Mouse (Mus musculus) hindbrain, embryonic 15.5 days (tissue): ENCODE results near the gene Muc4. TPM values are rescaled to one million over a fixed set of nuclear protein-coding genes. Genes with fewer than 3 reads are reported as not detected.

Source experiments
- ATAC-seq: fragments of 200-750 bp; cut with Nextera tagmentation; 2 replicates; pipeline ENCODE4 v1.8.0; 2017; ENCODE audit warnings: low read depth, moderate number of reproducible peaks, moderate TSS enrichment; ENCODE audit not compliant: low FRiP score
- H3K27ac ChIP-seq: fragments of 300-500 bp; sonication (generic); replicated peaks from 2 replicates; pipeline ENCODE4 v1.5.1; 2015; ENCODE audit warnings: mild to moderate bottlenecking, inconsistent platforms
- H3K27me3 ChIP-seq: fragments of 300-500 bp; sonication (generic); 2 replicates; pipeline ENCODE4 v1.6.1; 2015; ENCODE audit warnings: control low read depth, inconsistent platforms
- H3K36me3 ChIP-seq: fragments of 300-500 bp; sonication (generic); 2 replicates; pipeline ENCODE4 v1.6.1; 2015; ENCODE audit warnings: control low read depth, inconsistent platforms
- H3K4me1 ChIP-seq: fragments of 300-500 bp; sonication (generic); replicated peaks from 2 replicates; pipeline ENCODE4 v1.6.1; 2015; ENCODE audit warnings: control low read depth, inconsistent platforms
- H3K4me2 ChIP-seq: fragments of 300-500 bp; sonication (generic); 2 replicates; pipeline ENCODE4 v1.6.1; 2015; ENCODE audit warnings: moderate library complexity, mild to moderate bottlenecking, inconsistent platforms
- H3K4me3 ChIP-seq: fragments of 300-500 bp; sonication (generic); 2 replicates; pipeline ENCODE4 v1.5.1; 2015; ENCODE audit warnings: mild to moderate bottlenecking, inconsistent platforms
- H3K9ac ChIP-seq: fragments of 300-500 bp; sonication (generic); 2 replicates; pipeline ENCODE4 v1.6.1; 2015; ENCODE audit warnings: inconsistent platforms
- H3K9me3 ChIP-seq: fragments of 300-500 bp; sonication (generic); 2 replicates; pipeline ENCODE4 v1.6.1; 2016; ENCODE audit warnings: control low read depth, inconsistent platforms
- WGBS: fragments of 180-500 bp; shearing (Covaris S2); methylation state at CpG from one replicate; pipeline ENCODE4 v1.1.7; 2015; 5-methylcytosine and 5-hydroxymethylcytosine counted together
- polyA plus RNA-seq: library from polyadenylated mRNA; unstranded; fragments of >200 nt; fragmentation: Nextera tagmentation; extraction: Ambion mirVana; gene quantifications from 2 replicates; pipeline ENCODE4 v1.2.1, GENCODE M21; 2015

Gene Muc4
- polyA plus RNA-seq, 1 experiment from 2014 or later = not detected

DNA sequence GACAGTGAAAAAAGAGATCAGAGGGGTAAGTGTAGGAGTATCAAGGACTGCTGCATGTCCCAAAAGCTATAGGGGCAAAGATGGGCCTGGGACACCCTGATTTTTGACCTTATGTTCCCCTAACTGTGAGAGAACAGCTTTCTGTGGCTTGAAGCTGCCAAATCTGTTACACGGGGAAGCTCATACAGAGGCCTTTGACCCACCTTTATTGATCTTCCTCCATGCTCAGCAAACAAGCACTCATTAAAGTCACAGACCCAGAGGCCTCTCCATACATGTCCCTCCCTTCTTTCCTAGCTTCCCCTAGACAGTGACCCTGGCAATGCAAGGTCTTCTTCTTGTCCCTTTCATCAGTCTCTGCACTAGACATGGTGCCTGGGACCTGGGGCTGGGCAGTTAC lies 7.0 kb upstream of the Muc4 start:
- 68% methylated on average over 1 of the region's 1 CpGs for WGBS
- Histone ChIP-seq H3K4me2 (no peak overlapping the region), H3K9ac (no peak overlapping the region), H3K27me3 (no peaks in the 10 kb centered on the region), H3K9me3 (no peaks in the 10 kb centered on the region), H3K4me3 (no peak overlapping the region), H3K27ac (no peak overlapping the region), H3K36me3 (no peaks in the 10 kb centered on the region), H3K4me1 (no peaks in the 10 kb centered on the region)
- ATAC-seq = no peak

GRCm38 (mm10) chr16:32733213-32733612 lies 2.5 kb upstream of the Muc4 start:
- no peak for ATAC-seq
- H3K9me3 ChIP-seq = no peaks in the 10 kb centered on the region
- H3K36me3 ChIP-seq = no peaks in the 10 kb centered on the region
- no peak overlapping the region for H3K27ac ChIP-seq
- H3K4me2 ChIP-seq = no peak overlapping the region
- no peaks in the 10 kb centered on the region for H3K27me3 ChIP-seq
- H3K9ac ChIP-seq = no peak overlapping the region
- WGBS = 92% methylated on average over 3 of the region's 3 CpGs
- no peaks in the 10 kb centered on the region for H3K4me1 ChIP-seq
- H3K4me3 ChIP-seq = no peak overlapping the region

- Histone ChIP-seq H3K27ac (no peak overlapping the region), H3K4me2 (no peak overlapping the region), H3K9me3 (no peaks in the 10 kb centered on the region), H3K9ac (no peak overlapping the region), H3K36me3 (no peaks in the 10 kb centered on the region), H3K4me3 (no peak overlapping the region), H3K27me3 (no peaks in the 10 kb centered on the region), H3K4me1 (no peaks in the 10 kb centered on the region)
- no peak for ATAC-seq
- WGBS = 56% methylated on average over 3 of the region's 3 CpGs
These were observed 336 bp downstream of the Muc4 start for GRCm38 (mm10) chr16:32736022-32736421.

DNA sequence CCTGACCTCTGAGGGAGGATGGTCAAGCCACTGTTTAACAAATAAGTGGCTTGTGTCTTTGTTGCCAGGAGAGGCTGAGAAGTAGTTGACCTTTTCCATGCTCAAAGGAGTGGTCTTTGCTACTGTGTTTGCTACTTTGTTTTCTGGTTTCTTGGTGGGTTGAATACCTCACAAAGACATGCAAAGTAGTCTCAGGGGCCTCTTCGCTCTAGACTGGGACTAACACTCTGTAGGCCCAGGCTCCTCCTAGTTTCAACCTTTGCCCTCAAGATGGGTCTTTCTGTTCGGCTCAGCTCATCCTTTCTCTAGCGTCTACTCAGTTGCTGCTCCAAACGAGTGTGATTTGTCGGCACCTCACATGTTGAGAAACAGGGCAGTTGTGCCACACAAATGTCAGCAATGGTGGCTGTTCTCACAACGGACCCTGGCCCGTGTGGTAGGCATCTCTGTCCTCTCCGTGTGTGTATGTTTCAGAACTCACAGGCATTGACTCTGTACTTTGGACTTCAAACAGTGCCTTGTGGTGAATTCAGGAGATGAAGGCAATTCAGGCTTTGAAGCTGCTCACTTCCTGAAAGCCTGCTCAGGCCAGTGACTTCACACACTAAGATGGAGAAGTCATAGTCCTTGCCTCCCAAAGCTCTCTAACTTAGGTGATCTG lies 4.4 kb downstream of the Muc4 start:
- Histone ChIP-seq H3K4me3 (no peak overlapping the region), H3K4me2 (no peak overlapping the region), H3K9ac (no peak overlapping the region), H3K27me3 (no peaks in the 10 kb centered on the region), H3K4me1 (no peaks in the 10 kb centered on the region), H3K27ac (no peak overlapping the region), H3K36me3 (no peaks in the 10 kb centered on the region), H3K9me3 (no peaks in the 10 kb centered on the region)
- WGBS = 50% methylated on average over 8 of the region's 8 CpGs
- no peak for ATAC-seq

DNA sequence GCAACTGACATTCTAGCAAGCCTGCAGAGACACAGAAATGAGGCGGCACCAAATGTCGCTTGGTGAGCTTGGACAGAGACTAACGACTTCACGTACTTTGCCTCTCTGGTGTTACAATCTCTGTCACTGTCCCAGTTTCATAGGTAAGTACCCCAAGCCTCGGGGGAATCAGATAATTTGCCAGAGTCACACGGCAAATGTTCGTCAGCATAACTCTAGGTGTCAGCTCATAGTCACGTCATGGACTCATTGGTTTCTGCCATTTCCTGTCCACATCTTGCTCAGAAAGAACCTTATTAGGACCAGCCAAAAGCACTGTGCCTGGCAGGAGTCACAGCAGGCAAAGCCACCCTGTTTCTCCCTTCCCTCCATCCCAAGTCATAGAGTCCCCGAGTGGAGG lies 5.7 kb downstream of the Muc4 start:
- H3K4me1 ChIP-seq = no peaks in the 10 kb centered on the region

GRCm38 (mm10) chr16:32742712-32743111 lies 7.0 kb downstream of the Muc4 start:
- no peaks in the 10 kb centered on the region for H3K4me1 ChIP-seq
- H3K9me3 ChIP-seq = no peaks in the 10 kb centered on the region
- H3K4me2 ChIP-seq = no peak overlapping the region
- no peak overlapping the region for H3K4me3 ChIP-seq
- H3K27ac ChIP-seq = no peak overlapping the region
- no peaks in the 10 kb centered on the region for H3K27me3 ChIP-seq
- no peak for ATAC-seq
- WGBS = 91% methylated on average over 2 of the region's 2 CpGs
- H3K9ac ChIP-seq = no peak overlapping the region
- H3K36me3 ChIP-seq = no peaks in the 10 kb centered on the region

More for the DNA sequence above, 5.7 kb downstream of the Muc4 start:
- Histone ChIP-seq H3K27me3 (no peaks in the 10 kb centered on the region), H3K4me3 (no peak overlapping the region), H3K9ac (no peak overlapping the region), H3K27ac (no peak overlapping the region), H3K36me3 (no peaks in the 10 kb centered on the region), H3K4me2 (no peak overlapping the region), H3K9me3 (no peaks in the 10 kb centered on the region)
- WGBS = 74% methylated on average over 9 of the region's 9 CpGs
- no peak for ATAC-seq

DNA sequence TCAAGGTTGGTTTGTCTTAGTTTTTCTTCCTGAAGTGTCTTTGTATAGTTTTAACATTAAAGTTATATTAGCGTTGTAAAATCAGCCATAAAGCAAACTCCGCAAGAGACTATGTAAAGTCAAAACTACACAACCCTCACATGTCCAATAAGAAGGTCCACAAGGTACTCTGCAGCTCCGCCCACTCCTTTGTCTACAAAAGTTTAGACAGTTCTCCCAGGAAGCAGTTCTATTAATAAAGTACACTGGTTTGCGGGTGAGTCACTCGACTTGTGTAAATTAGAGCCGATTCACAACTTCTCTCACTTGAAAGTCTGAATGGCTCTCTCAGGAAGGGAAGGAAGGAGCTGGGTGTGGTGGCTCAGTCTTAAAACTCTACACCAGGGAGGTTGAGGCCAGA lies 10.2 kb downstream of the Muc4 start:
- Histone ChIP-seq H3K36me3 (no peaks in the 10 kb centered on the region), H3K9ac (no peak overlapping the region), H3K4me2 (no peak overlapping the region), H3K9me3 (no peaks in the 10 kb centered on the region), H3K27ac (no peak overlapping the region), H3K27me3 (no peaks in the 10 kb centered on the region), H3K4me3 (no peak overlapping the region), H3K4me1 (no peaks in the 10 kb centered on the region)
- ATAC-seq = no peak
- WGBS = 80% methylated on average over 6 of the region's 6 CpGs

DNA sequence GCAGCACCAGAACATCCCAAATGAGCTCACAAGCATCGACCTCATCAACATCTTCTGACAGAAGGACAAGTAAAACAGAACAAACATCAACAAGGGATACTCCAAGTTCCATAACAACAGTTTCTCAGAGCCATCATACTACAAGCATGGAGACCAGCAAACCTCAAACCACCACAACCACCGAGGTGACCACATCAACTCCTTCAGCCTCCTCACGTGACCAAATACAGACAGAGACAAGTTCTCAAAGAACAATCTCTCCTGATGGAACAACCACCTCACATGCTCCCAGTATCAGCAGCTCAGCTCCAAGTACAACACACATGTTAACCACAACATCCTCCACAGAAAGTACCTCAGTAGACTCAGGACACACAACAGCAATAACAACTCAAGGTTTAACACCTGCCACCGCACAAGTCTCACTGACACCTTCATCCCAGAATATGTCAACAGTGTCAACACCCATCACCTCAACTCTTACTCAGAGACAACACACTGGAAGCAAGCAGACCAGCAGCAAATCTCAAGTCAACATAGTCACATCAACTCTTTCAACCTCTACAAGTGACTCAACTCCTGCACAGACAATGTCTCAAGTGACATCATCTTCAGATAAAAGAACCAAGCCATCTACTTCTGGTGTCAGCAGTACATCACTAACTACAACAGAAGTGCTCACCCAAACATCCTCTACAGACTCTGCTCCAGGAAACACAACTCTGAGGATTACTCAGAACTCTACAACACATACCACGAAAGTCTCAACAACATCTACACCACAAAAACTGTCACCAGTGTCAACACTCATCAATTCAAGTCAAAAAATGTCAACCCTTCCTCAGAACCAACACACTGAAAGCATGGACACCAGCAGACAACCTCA lies 14.8 kb downstream of the Muc4 start:
- 87% methylated on average over 5 of the region's 5 CpGs for WGBS
- ATAC-seq = no peak
- Histone ChIP-seq H3K27ac (no peak overlapping the region), H3K4me2 (no peak overlapping the region), H3K36me3 (no peaks in the 10 kb centered on the region), H3K27me3 (no peaks in the 10 kb centered on the region), H3K9ac (no peak overlapping the region), H3K4me1 (no peaks in the 10 kb centered on the region), H3K9me3 (no peaks in the 10 kb centered on the region), H3K4me3 (no peak overlapping the region)

DNA sequence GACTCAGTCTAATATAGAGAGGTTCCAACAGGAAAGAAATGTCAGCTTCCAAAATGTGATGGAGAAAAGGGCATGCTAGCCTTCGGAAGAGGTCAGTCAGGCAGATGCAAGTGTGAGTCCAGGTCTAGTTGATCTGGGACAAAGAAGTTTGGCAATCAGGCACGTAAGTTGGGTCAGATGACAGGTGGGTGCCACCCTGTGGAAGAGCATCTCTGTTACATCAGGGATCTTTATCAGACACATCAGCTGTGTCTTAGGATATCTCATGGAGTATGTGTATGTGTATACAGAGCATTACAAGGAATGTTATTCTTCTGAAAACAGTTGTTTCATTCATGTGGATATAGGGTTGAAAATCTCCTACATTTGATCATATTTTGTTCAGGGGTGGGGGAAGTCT lies 28.9 kb downstream of the Muc4 start:
- no peaks in the 10 kb centered on the region for H3K4me1 ChIP-seq
- 87% methylated on average over 2 of the region's 2 CpGs for WGBS
- H3K27me3 ChIP-seq = no peaks in the 10 kb centered on the region
- no peak overlapping the region for H3K4me2 ChIP-seq
- H3K9me3 ChIP-seq = no peaks in the 10 kb centered on the region
- no peak for ATAC-seq
- no peaks in the 10 kb centered on the region for H3K36me3 ChIP-seq
- no peak overlapping the region for H3K4me3 ChIP-seq
- no peak overlapping the region for H3K27ac ChIP-seq
- no peak overlapping the region for H3K9ac ChIP-seq

DNA sequence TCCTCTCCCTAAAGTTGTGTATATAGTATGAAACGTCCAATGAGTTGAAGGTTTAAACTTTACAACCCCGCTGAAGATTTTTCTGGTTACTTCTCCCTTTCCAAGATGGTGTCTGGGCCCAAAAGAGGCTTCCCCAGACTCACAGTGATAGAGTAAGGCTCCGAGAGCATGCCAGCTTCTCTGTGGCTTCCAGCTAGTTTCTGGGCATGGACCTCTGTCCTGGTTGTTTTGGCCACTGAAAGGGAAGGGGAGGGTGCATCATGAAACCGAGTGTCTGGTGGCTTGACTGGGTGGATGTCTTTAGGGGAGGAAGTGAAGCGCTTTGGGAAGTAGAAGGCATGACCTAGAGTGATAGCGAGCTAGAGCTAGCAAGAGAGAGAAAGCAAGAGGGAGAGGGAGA lies 29.3 kb downstream of the Muc4 start:
- Histone ChIP-seq H3K4me2 (no peak overlapping the region), H3K36me3 (no peaks in the 10 kb centered on the region), H3K9ac (no peak overlapping the region), H3K4me1 (no peaks in the 10 kb centered on the region), H3K27me3 (no peaks in the 10 kb centered on the region), H3K9me3 (no peaks in the 10 kb centered on the region), H3K4me3 (no peak overlapping the region), H3K27ac (no peak overlapping the region)
- WGBS = 78% methylated on average over 6 of the region's 6 CpGs
- ATAC-seq = no peak

DNA sequence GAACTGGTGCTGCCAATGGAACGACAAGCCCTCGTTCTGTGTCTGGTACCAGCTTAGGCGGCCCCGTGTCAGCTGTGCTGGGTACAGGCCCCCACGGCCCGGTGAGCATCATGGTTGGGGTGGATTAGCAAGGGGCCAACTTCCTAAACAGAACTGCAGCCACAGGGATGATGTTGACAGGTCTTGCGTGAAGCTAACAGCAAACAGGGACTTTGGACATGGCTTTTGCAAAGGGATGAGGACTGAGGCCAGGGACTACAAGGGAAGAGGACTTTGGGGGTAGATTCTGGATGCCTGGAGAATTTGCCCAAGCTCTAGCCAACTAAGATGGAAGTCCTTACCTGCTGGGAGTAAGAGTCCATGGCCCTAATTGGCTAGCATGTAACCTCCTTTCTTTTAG lies 31.2 kb downstream of the Muc4 start:
- no peaks in the 10 kb centered on the region for H3K9me3 ChIP-seq
- no peaks in the 10 kb centered on the region for H3K36me3 ChIP-seq
- no peak for ATAC-seq
- no peak overlapping the region for H3K9ac ChIP-seq
- no peak overlapping the region for H3K4me2 ChIP-seq
- WGBS = 97% methylated on average over 7 of the region's 7 CpGs
- no peaks in the 10 kb centered on the region for H3K27me3 ChIP-seq
- no peak overlapping the region for H3K27ac ChIP-seq
- no peak overlapping the region for H3K4me3 ChIP-seq
- no peaks in the 10 kb centered on the region for H3K4me1 ChIP-seq

DNA sequence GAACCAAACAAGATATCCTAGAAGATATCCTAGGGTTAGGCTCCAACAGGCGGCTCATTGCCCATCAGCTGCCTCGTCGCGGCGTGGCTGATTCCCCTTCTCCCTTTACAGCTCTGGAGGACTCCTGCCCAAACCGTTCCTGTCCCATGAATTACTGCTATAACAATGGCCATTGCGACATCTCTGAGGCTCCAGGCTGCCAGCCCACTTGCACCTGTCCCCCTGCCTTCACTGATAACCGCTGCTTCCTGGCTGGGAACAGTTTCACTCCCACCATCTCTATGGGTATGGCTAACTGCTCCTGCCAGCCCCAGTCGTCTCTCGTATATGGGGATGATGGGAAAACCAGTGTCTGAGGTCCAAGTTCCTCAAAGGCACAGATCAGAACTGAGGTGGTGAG lies 41.0 kb downstream of the Muc4 start:
- Histone ChIP-seq H3K36me3 (no peaks in the 10 kb centered on the region), H3K4me2 (no peak overlapping the region), H3K27ac (no peak overlapping the region), H3K27me3 (no peaks in the 10 kb centered on the region), H3K4me1 (no peaks in the 10 kb centered on the region), H3K4me3 (no peak overlapping the region), H3K9me3 (no peaks in the 10 kb centered on the region), H3K9ac (no peak overlapping the region)
- no peak for ATAC-seq
- 80% methylated on average over 10 of the region's 10 CpGs for WGBS
